Mouse (Mus musculus) midbrain, embryonic 13.5 days (tissue): Measurements from ENCODE around the gene Prss54. TPM values are rescaled to one million over a fixed set of nuclear protein-coding genes. Genes with fewer than 3 reads are reported as not detected.
"Not testable (repeated sequence)": the region's sequence is repeated elsewhere in the genome, so short reads cannot be mapped to it uniquely, and the experiment has no call there.

Source experiments
- ATAC-seq: fragments of 200-750 bp; cut with Nextera tagmentation; 2 replicates; pipeline ENCODE4 v1.8.0; 2017; ENCODE audit warnings: mild to moderate bottlenecking, moderate TSS enrichment, moderate library complexity
- H3K27ac ChIP-seq: fragments of 300-500 bp; sonication (generic); 2 replicates; pipeline ENCODE4 v1.5.1; 2015; ENCODE audit warnings: inconsistent platforms, mild to moderate bottlenecking, moderate library complexity
- H3K27me3 ChIP-seq: fragments of 300-500 bp; sonication (generic); 2 replicates; pipeline ENCODE4 v1.6.1; 2015; ENCODE audit warnings: mild to moderate bottlenecking, inconsistent platforms
- H3K36me3 ChIP-seq: fragments of 300-500 bp; sonication (generic); 2 replicates; pipeline ENCODE4 v1.6.1; 2015; ENCODE audit warnings: mild to moderate bottlenecking, inconsistent platforms
- H3K4me1 ChIP-seq: fragments of 300-500 bp; sonication (generic); replicated peaks from 2 replicates; pipeline ENCODE4 v1.6.1; 2015; ENCODE audit warnings: inconsistent platforms
- H3K4me2 ChIP-seq: fragments of 300-500 bp; sonication (generic); replicated peaks from 2 replicates; pipeline ENCODE4 v1.6.1; 2015; ENCODE audit warnings: moderate library complexity, mild to moderate bottlenecking, inconsistent platforms
- H3K4me3 ChIP-seq: fragments of 300-500 bp; sonication (generic); replicated peaks from 2 replicates; pipeline ENCODE4 v1.5.1; 2015; ENCODE audit warnings: mild to moderate bottlenecking, inconsistent platforms
- H3K9ac ChIP-seq: fragments of 300-500 bp; sonication (generic); replicated peaks from 2 replicates; pipeline ENCODE4 v1.6.1; 2015; ENCODE audit warnings: mild to moderate bottlenecking, inconsistent platforms
- H3K9me3 ChIP-seq: fragments of 300-500 bp; sonication (generic); 2 replicates; pipeline ENCODE4 v1.6.1; 2016; ENCODE audit warnings: mild to moderate bottlenecking, inconsistent platforms
- WGBS: fragments of 180-500 bp; shearing (Covaris S2); methylation state at CpG from one replicate; pipeline ENCODE4 v1.1.7; 2015; 5-methylcytosine and 5-hydroxymethylcytosine counted together
- polyA plus RNA-seq: library from polyadenylated mRNA; unstranded; fragments of >200 nt; fragmentation: Nextera tagmentation; extraction: Ambion mirVana; gene quantifications from 2 replicates; pipeline ENCODE4 v1.2.1, GENCODE M21; 2015

Gene Prss54
- polyA plus RNA-seq = not detected in 2 replicates

DNA sequence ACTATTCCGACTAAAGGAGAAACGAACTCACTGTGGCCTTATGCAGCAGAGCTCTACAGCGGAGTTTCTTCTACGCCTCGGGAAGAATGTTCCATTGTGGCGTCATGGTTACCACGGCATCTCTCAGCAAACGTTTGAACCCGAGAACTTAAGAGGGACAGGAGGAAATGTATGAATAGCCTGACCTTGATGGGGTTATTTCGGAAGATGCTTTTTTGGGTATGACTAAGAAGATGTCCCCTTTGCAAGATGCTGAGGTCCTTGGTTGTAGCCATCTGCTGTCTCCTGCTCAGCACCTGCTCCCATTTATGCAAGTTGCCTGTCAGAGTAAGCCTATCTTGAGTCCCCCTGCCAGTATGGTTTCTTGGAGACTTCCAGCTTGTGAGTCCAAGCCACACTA, at the start of gene Prss54:
Gene Prss54 (minus strand): TSS at position 101 of the 400 bp plus-strand sequence.
- Histone ChIP-seq H3K36me3 (no peaks in the 10 kb centered on the region), H3K4me2 (no peak within 1 kb of the TSS), H3K9me3 (no peaks in the 10 kb centered on the region), H3K9ac (no peak within 1 kb of the TSS), H3K27me3 (no peaks in the 10 kb centered on the region), H3K27ac (no peak within 1 kb of the TSS), H3K4me3 (no peak within 1 kb of the TSS), H3K4me1 (no peaks in the 10 kb centered on the region)
- ATAC-seq = no peak
- 84% methylated on average over 10 of the region's 10 CpGs for WGBS

- Histone ChIP-seq H3K9ac (no peak overlapping the region), H3K4me1 (no peaks in the 10 kb centered on the region), H3K27ac (no peak overlapping the region), H3K27me3 (peaks cover 14% of the 10 kb centered on the region; the same call in 1 of the 2 replicates), H3K36me3 (no peaks in the 10 kb centered on the region), H3K4me3 (no peak overlapping the region), H3K9me3 (no peaks in the 10 kb centered on the region), H3K4me2 (no peak overlapping the region)
- no peak for ATAC-seq
- WGBS = 89% methylated on average over 2 of the region's 2 CpGs
Observed at GRCm38 (mm10) chr8:95624833-95625232, 48.7 kb upstream of the Prss54 start.

GRCm38 (mm10) chr8:95620046-95620445, 43.9 kb upstream of the Prss54 start:
- WGBS = 91% methylated on average over 2 of the region's 2 CpGs
- H3K27ac ChIP-seq = no peak overlapping the region
- H3K36me3 ChIP-seq = no peaks in the 10 kb centered on the region
- no peaks in the 10 kb centered on the region for H3K4me1 ChIP-seq
- H3K27me3 ChIP-seq = no peaks in the 10 kb centered on the region
- no peak overlapping the region for H3K4me3 ChIP-seq
- no peak for ATAC-seq
- no peaks in the 10 kb centered on the region for H3K9me3 ChIP-seq
- H3K4me2 ChIP-seq = no peak overlapping the region
- H3K9ac ChIP-seq = no peak overlapping the region

DNA sequence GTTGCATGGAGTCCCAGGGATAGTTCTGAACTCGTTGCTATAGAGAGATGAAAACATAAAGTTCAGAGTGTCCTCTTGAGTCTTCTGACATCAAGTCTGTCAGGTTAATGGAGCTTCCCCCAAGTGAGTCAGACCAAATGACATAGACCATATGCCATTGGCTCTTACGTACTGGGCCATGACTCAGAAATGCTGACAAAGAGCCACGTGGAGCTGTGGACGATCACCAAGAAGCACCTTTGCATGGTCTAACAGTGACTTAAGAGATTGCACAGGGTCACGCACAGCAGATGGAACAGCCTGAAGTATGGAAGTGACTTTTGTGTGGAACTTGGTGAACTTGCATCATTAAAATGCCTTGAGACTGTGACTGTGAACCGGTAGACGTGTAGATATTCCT, 40.2 kb upstream of the Prss54 start:
- no peak overlapping the region for H3K4me3 ChIP-seq
- no peak for ATAC-seq
- 90% methylated on average over 7 of the region's 7 CpGs for WGBS
- H3K9ac ChIP-seq = no peak overlapping the region
- no peaks in the 10 kb centered on the region for H3K9me3 ChIP-seq
- no peaks in the 10 kb centered on the region for H3K36me3 ChIP-seq
- H3K4me2 ChIP-seq = no peak overlapping the region
- no peak overlapping the region for H3K27ac ChIP-seq
- H3K4me1 ChIP-seq = peaks cover 9% of the 10 kb centered on the region; the same call in 1 of the 2 replicates
- no peaks in the 10 kb centered on the region for H3K27me3 ChIP-seq

DNA sequence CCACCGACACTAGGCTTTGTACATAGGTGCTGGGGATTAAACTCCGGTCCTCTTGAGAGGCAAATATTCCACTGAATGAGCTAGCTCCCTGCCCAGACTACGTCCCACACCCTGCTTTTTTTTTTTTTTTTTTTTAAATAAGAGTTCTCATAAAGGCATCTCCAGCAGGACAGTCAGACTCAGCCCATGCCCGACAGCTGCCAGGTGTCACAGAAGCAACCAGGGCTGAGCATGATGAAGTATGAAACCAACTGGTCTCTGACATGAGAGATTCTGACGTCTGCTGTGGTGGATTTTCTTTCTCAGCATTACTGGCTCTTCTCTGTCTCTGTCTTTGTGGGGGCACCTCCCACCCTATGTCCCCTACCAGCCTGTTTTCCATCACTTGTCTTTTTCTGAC, 35.6 kb upstream of the Prss54 start:
- no peaks in the 10 kb centered on the region for H3K9me3 ChIP-seq
- peak overlapping the region; percentile 32 for H3K9ac ChIP-seq
- WGBS = 55% methylated on average over 5 of the region's 5 CpGs
- H3K4me1 ChIP-seq = peaks cover 9% of the 10 kb centered on the region; the same call in 1 of the 2 replicates
- H3K4me2 ChIP-seq = peak overlapping the region; percentile 33
- ATAC-seq = no peak
- no peak overlapping the region for H3K27ac ChIP-seq
- no peaks in the 10 kb centered on the region for H3K27me3 ChIP-seq
- H3K4me3 ChIP-seq = no peak overlapping the region; the same call in 1 of the 2 replicates
- H3K36me3 ChIP-seq = no peaks in the 10 kb centered on the region

- no peak for ATAC-seq
- Histone ChIP-seq H3K36me3 (no peaks in the 10 kb centered on the region), H3K4me1 (peaks cover 9% of the 10 kb centered on the region; the same call in 1 of the 2 replicates), H3K9me3 (no peaks in the 10 kb centered on the region), H3K9ac (no peak overlapping the region), H3K27ac (no peak overlapping the region), H3K27me3 (no peaks in the 10 kb centered on the region), H3K4me3 (no peak overlapping the region), H3K4me2 (no peak overlapping the region)
- WGBS = 90% methylated on average over 14 of the region's 14 CpGs
Observed at GRCm38 (mm10) chr8:95610749-95611148, 34.6 kb upstream of the Prss54 start.

DNA sequence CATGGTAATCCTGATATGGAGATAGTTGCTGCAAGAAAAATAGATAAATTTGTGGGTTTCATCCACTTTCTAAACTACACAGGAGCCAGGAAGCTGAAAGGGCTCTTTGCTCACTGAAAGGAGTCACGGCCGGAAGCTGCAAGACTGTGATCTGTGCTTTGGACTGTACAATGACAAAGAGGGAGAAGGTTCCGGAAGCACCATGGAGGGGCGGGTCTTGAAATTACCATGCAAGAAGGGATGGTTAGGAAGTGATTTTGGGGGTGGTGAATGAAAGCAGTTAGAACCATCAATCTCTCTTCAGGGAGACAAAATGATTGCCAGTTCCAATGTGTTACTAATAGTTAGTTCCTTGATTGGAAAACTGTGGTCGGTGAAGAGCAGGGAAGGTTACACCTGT, 33.3 kb upstream of the Prss54 start:
- no peak for ATAC-seq
- Histone ChIP-seq H3K9ac (no peak overlapping the region), H3K4me1 (peaks cover 9% of the 10 kb centered on the region; the same call in 1 of the 2 replicates), H3K27ac (no peak overlapping the region), H3K9me3 (no peaks in the 10 kb centered on the region), H3K27me3 (no peaks in the 10 kb centered on the region), H3K4me2 (no peak overlapping the region), H3K4me3 (no peak overlapping the region), H3K36me3 (no peaks in the 10 kb centered on the region)
- 84% methylated on average over 5 of the region's 5 CpGs for WGBS

- Histone ChIP-seq H3K36me3 (no peaks in the 10 kb centered on the region), H3K27me3 (no peaks in the 10 kb centered on the region), H3K4me1 (peaks cover 5% of the 10 kb centered on the region; the same call in 1 of the 2 replicates), H3K9ac (no peak overlapping the region), H3K4me2 (no peak overlapping the region), H3K27ac (no peak overlapping the region), H3K4me3 (no peak overlapping the region), H3K9me3 (no peaks in the 10 kb centered on the region)
- ATAC-seq = no peak
- WGBS = 59% methylated on average over 9 of the region's 9 CpGs
Observed at GRCm38 (mm10) chr8:95607210-95607609, 31.1 kb upstream of the Prss54 start.

- H3K9me3 ChIP-seq, H3K36me3 ChIP-seq, H3K27ac ChIP-seq, H3K4me1 ChIP-seq, H3K9ac ChIP-seq, H3K27me3 ChIP-seq, ATAC-seq, H3K4me3 ChIP-seq, H3K4me2 ChIP-seq: not testable (repeated sequence)
- WGBS = 25% methylated on average over 4 of the region's 5 CpGs
Observed at GRCm38 (mm10) chr8:95606509-95606908, 30.4 kb upstream of the Prss54 start.

- H3K4me2 ChIP-seq = no peak overlapping the region
- H3K36me3 ChIP-seq = no peaks in the 10 kb centered on the region
- no peak for ATAC-seq
- H3K4me1 ChIP-seq = no peaks in the 10 kb centered on the region
- 75% methylated on average over 2 of the region's 2 CpGs for WGBS
- no peaks in the 10 kb centered on the region for H3K27me3 ChIP-seq
- H3K9me3 ChIP-seq = no peaks in the 10 kb centered on the region
- no peak overlapping the region for H3K27ac ChIP-seq
- no peak overlapping the region for H3K9ac ChIP-seq
- H3K4me3 ChIP-seq = no peak overlapping the region
Observed at GRCm38 (mm10) chr8:95602168-95602567, 26.0 kb upstream of the Prss54 start.

DNA sequence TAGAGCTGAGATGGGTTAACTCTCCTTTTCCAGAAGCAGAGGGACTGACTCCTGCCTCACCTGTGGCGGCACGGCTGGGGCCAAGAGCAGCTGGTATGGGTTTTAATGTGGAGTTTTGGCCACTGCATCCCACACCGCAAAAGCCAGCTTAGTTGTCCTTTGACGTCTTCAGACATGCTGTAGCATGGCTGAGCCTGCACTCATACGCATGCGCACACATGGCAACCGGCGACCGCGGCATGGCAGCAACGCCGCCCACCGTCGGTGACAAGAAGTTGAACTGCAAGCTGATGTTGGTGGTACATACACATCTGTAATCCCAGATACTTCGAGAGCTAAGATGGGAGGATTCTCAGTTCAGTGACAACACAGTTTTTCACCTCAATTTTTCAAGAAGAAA, 25.2 kb upstream of the Prss54 start:
- 69% methylated on average over 15 of the region's 15 CpGs for WGBS
- Histone ChIP-seq H3K27me3 (no peaks in the 10 kb centered on the region), H3K4me3 (no peak overlapping the region), H3K4me1 (no peaks in the 10 kb centered on the region), H3K9me3 (no peaks in the 10 kb centered on the region), H3K36me3 (no peaks in the 10 kb centered on the region), H3K27ac (no peak overlapping the region), H3K9ac (no peak overlapping the region), H3K4me2 (no peak overlapping the region)
- ATAC-seq = no peak

DNA sequence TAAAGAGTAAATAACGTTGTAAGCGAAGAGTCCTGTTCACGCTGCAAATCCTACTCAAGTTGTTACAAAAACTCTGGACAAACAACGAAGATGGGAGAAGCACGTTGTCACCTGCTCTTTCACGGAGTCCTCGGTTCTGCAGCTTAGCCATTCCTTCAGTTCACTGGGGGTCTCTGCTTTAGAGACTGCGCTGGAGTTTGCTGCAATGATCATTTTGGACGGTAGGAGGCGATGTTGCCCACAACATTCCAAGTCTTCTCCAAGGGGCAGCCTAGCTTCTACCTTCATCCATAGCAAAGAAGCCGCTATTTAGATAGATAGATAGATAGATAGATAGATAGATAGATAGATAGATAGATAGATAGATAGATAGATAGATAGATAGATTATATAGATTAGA, 23.7 kb upstream of the Prss54 start:
- H3K4me2 ChIP-seq = no peak overlapping the region
- no peak overlapping the region for H3K27ac ChIP-seq
- WGBS = 10% methylated on average over 11 of the region's 11 CpGs
- 0 out of 2 replicates have a peak, but pooled peaks have one; percentile 48 for ATAC-seq
- no peaks in the 10 kb centered on the region for H3K27me3 ChIP-seq
- H3K9me3 ChIP-seq = no peaks in the 10 kb centered on the region
- H3K4me1 ChIP-seq = 0 out of 2 replicates have a peak, but pooled peaks cover under 1% of the 10 kb centered on the region
- no peak overlapping the region for H3K4me3 ChIP-seq
- no peak overlapping the region for H3K9ac ChIP-seq
- no peaks in the 10 kb centered on the region for H3K36me3 ChIP-seq

DNA sequence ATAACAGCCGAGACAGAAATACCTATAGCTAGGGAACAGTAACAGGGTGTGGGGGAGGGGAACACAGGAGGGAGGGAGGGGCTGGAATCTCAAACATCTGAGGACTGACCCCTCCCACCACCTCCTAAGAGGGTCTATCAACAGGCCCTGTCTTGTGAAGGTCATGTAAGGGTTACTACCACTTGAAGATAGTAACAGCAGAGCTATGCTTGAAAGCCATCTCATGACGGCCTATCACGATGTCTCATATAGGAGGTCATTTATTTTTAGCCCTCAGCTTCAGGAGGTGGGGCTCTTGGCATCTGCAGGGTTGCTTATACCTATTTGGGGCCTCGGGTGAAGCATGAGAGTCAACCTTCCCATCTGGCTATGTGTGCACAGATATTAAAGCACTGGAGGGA, 20.7 kb upstream of the Prss54 start:
- Histone ChIP-seq H3K4me2 (no peak overlapping the region), H3K27me3 (no peaks in the 10 kb centered on the region), H3K4me3 (no peak overlapping the region), H3K9ac (no peak overlapping the region), H3K4me1 (0 out of 2 replicates have a peak, but pooled peaks cover 5% of the 10 kb centered on the region), H3K9me3 (no peaks in the 10 kb centered on the region), H3K36me3 (no peaks in the 10 kb centered on the region), H3K27ac (no peak overlapping the region)
- WGBS = 77% methylated on average over 4 of the region's 4 CpGs
- no peak for ATAC-seq
